Mouse (Mus musculus): ENCODE measurements at regions not wholly inside any gene's neighbourhood (a gene's known extent, or its start where the extent isn't known, plus 50 kb on each side); places are given as distances from the start of the nearest gene placed in this dataset.

DNA sequence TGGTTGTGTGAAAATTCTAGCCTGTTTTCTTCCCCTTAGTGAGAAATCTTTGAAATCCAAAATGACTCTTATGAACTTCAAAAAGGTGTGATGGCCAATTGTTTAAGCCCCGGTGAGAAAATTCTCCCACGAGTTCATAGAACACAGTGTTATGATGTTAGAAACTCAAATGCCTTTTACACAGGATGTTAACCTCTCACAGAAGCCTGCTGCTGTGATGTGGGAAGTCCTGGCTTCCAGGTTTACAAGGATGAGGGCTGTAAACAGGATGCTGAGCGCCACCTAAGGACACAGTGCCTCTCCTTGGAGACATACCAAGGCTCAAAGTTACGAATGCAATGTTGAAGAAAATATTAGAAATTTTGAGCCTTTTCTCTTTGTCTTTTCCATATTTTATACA is 222.8 kb downstream of the Gja1 start:
- TF ChIP-seq CTCF (IDR thresholded peaks at IDR 0.05; ENCODE audit: insufficient read depth, low read depth, low read length) (no peak), POLR2A (IDR thresholded peaks at IDR 0.05; ENCODE audit: insufficient read depth, low read depth, low read length) (no peak)

Measured in olfactory bulb, adult 2 months (tissue).